Mouse (Mus musculus) testis, adult 2 months (tissue): ENCODE data around the gene Max. TPM values are rescaled to one million over a fixed set of nuclear protein-coding genes. Genes with fewer than 3 reads are reported as not detected.
A peak's percentile ranks its signal among the peaks of the same experiment; 100 is the strongest.

Source experiments
- H3K27ac ChIP-seq: fragments of 200-500 bp; 2 replicates; pipeline ENCODE4 v1.5.1; 2012; ENCODE audit warnings: low read depth, low read length; ENCODE audit not compliant: control insufficient read depth, insufficient read depth
- H3K27me3 ChIP-seq: fragments of 200-500 bp; 2 replicates; pipeline ENCODE4 v1.6.1; 2012; ENCODE audit warnings: mild to moderate bottlenecking, low read length, moderate library complexity; ENCODE audit not compliant: control insufficient read depth, insufficient read depth
- H3K36me3 ChIP-seq: fragments of 200-500 bp; 2 replicates; pipeline ENCODE4 v1.6.1; 2012; ENCODE audit warnings: mild to moderate bottlenecking, low read length; ENCODE audit not compliant: control insufficient read depth, insufficient read depth
- H3K4me1 ChIP-seq: fragments of 200-500 bp; 2 replicates; pipeline ENCODE4 v1.6.1; 2012; ENCODE audit warnings: low read length; ENCODE audit not compliant: control insufficient read depth, insufficient read depth
- H3K4me3 ChIP-seq: fragments of 200-500 bp; 2 replicates; pipeline ENCODE4 v1.5.1; 2012; ENCODE audit warnings: low read depth, mild to moderate bottlenecking, low read length, moderate library complexity, mixed read lengths; ENCODE audit not compliant: control insufficient read depth
- CTCF ChIP-seq: fragments of 200-500 bp; IDR thresholded peaks from 2 replicates; pipeline ENCODE4 v1.5.1; 2012; ENCODE audit warnings: low read depth, mild to moderate bottlenecking, inconsistent platforms, low read length, moderate library complexity; ENCODE audit not compliant: control insufficient read depth, insufficient read depth, insufficient replicate concordance
- POLR2A ChIP-seq: fragments of 200-500 bp; IDR thresholded peaks from 2 replicates; pipeline ENCODE4 v1.6.1; 2012; ENCODE audit warnings: low read depth, mild to moderate bottlenecking, inconsistent platforms, low read length, moderate library complexity; ENCODE audit not compliant: control insufficient read depth
- polyA plus RNA-seq: library from polyadenylated mRNA; depleted of rRNA; stranded (reverse); fragments of >200 nt; gene quantifications from 2 replicates; pipeline ENCODE4 v1.2.3, GENCODE M21; 2012

Max gene
- polyA plus RNA-seq, 1 experiment = 9.8 TPM

DNA sequence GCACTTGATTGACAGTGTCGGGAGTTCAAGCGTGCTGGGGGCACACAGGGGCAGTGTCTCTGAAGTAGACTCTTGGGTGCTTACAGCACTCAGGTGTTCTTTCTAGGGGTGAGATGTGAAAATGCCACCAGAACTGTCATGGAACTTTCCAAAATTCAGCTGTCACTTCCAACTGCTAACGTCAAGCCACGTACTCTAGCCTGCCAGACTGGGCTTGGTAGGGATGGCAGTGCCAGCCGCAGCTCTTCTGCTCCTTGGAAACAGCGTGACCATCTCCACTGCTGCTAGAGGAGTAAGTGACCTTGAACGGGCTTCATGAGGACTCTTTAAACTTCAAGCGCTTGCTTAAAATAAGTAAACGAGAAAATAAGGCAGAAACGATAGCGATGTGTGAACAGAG lies 10.2 kb upstream of the Max start:
- TF ChIP-seq CTCF (no peak), POLR2A (no peak)
- H3K27ac ChIP-seq = peak overlapping the region; percentile 5; the same call in 1 of the 2 replicates
- no peaks in the 10 kb centered on the region for H3K27me3 ChIP-seq

DNA sequence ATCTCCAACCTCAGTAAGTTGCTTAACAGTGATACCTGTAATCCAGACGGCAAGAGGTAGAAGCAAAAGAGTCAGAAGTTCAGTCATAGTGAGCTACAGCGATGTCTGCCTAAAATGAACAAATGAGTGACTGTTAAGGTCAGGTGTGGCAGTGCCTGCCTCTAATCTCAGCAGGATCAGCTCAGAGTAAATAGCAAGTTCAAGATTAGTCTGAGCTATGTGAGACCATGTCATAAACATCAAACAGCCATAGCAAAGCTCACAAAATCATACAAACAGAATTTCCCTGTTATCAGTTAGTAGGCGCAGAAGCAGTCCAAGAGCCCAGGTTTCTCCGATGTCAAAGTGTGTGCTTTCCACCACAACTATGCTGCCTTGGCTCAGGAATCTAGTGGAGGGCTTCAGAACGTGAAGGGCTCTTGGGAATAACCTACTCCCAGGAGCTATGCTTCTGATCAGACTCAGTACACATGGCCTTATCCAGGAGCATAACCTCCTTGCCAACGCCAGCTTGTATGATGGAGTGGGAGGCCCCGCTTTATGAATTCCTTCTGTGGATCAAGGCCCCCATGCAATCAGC lies 9.7 kb upstream of the Max start:
- no peaks in the 10 kb centered on the region for H3K27me3 ChIP-seq
- H3K27ac ChIP-seq = peak overlapping the region; percentile 5; the same call in 1 of the 2 replicates
- no peaks in the 10 kb centered on the region for H3K36me3 ChIP-seq
- TF ChIP-seq POLR2A (no peak), CTCF (no peak)
- H3K4me3 ChIP-seq = no peak overlapping the region
- H3K4me1 ChIP-seq = peaks cover 7% of the 10 kb centered on the region

More for the DNA sequence above, 10.2 kb upstream of the Max start:
- Histone ChIP-seq H3K36me3 (no peaks in the 10 kb centered on the region), H3K4me3 (no peak overlapping the region), H3K4me1 (peaks cover 7% of the 10 kb centered on the region)

DNA sequence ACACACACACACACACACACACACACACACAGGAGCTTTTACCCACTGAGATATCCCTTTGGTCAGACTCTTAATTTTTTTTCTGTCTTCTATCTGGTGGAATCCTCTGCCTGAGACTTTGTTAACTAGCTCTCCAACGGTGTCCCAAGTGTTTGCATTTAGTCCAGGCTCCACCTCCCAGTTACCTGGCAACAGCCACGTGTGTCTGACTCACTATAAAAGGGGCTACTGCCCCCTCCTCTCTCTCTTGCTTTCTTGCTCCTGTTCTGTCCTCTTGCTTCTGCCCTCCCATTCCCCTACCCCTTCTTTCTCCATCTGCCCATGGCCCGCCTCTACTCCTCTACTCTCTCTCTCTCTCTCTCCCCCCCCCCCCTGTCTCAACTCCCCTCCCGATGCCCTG lies 3.9 kb upstream of the Max start:
- Histone ChIP-seq H3K4me1 (peaks cover 7% of the 10 kb centered on the region), H3K36me3 (no peaks in the 10 kb centered on the region), H3K27me3 (no peaks in the 10 kb centered on the region), H3K27ac (no peak overlapping the region), H3K4me3 (no peak overlapping the region)
- TF ChIP-seq CTCF (no peak), POLR2A (no peak)

DNA sequence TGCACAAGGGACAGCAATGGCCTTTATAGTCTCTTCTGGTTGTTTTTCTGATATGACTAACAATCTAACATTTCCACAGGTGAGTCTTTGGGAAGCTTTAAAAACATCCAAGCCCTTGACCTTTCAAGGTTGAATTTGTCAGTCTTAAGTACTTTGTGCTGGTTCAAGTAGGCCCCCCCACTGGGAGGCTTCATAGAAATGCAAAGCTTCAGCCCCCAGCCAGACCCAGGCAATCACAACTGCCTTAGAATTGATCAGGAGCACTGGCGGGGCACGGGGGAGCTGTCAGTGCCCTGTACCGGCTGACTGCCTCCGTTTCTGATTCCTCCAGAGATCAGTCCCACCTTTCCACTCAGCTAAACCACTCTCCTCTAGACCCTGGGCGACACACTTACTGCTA lies 3.1 kb upstream of the Max start:
- no peak for TF ChIP-seq CTCF
- TF ChIP-seq POLR2A = no peak
- no peak overlapping the region for H3K27ac ChIP-seq

DNA sequence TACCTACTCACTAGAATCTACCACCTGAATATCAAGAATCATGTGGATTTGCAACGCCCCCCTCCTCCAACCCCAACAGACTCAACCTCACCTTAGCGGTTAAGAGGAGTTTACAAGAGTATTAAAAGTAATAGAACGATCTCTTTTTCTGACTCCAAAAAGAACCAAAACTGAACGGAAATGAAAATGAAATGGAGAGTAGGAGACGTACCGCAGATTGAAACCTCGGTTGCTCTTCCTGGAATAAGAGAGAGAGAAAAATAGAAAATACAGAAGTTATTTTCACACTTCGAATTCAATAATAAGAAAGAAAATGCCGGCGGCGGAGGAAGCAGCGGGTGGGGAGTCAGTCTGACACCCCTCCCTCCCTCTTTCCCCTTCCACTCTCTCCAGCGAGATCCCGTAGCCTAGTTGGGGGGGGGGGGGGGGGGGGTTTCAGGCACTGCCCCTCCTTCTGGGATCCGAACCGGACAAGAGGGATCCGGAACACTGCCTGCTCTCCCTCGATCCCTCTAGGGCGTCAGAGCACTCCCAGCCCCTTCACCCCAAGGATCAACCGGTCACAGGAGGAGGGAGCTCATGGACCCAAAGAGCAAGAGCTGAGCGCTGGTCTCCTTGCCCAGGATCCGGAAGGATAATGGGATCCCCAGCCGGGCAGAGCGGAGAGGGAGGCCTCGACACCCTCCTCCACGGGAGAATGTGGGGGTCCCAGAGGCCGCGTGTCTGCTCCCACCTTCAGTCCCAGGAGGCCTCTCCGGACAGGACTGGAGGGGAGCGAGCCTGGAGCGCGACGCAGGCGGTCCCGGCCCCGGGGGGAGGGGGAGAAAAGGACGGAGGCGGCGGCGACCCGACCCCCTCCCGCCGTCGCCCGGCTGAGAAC lies 709 bp downstream of the Max start:
- Histone ChIP-seq H3K36me3 (no peaks in the 10 kb centered on the region; the same call in 1 of the 2 replicates), H3K4me1 (peaks cover 8% of the 10 kb centered on the region), H3K27ac (peak overlapping the region; percentile 86), H3K4me3 (peak overlapping the region; percentile 95), H3K27me3 (no peaks in the 10 kb centered on the region)
- no peak for TF ChIP-seq POLR2A
- no peak for TF ChIP-seq CTCF

More for the DNA sequence above, 3.1 kb upstream of the Max start:
- Histone ChIP-seq H3K27me3 (no peaks in the 10 kb centered on the region), H3K4me1 (peaks cover 8% of the 10 kb centered on the region), H3K4me3 (no peak overlapping the region), H3K36me3 (no peaks in the 10 kb centered on the region; the same call in 1 of the 2 replicates)

DNA sequence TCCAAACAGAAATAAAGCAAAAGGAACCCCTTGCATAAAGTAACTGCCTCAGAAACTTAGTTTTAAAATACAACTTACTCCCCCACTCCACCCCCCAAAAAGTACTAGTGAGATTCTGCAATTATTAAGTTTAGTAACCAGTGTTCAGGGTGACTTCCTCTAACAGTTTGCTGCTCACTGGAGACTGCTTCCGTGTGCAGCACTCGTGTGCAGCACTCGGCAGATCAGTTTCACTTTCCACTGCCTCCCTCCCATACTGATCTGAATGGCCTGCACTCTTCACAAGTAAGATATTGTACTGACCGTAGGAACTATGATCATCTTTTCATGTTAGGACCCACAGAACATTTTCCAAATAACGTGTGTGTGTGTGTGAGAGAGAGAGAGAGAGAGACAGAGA lies 4.3 kb downstream of the Max start:
- Histone ChIP-seq H3K4me1 (peaks cover 7% of the 10 kb centered on the region), H3K36me3 (peaks cover 5% of the 10 kb centered on the region), H3K27ac (no peak overlapping the region), H3K27me3 (no peaks in the 10 kb centered on the region), H3K4me3 (no peak overlapping the region)
- TF ChIP-seq CTCF = no peak
- no peak for TF ChIP-seq POLR2A

DNA sequence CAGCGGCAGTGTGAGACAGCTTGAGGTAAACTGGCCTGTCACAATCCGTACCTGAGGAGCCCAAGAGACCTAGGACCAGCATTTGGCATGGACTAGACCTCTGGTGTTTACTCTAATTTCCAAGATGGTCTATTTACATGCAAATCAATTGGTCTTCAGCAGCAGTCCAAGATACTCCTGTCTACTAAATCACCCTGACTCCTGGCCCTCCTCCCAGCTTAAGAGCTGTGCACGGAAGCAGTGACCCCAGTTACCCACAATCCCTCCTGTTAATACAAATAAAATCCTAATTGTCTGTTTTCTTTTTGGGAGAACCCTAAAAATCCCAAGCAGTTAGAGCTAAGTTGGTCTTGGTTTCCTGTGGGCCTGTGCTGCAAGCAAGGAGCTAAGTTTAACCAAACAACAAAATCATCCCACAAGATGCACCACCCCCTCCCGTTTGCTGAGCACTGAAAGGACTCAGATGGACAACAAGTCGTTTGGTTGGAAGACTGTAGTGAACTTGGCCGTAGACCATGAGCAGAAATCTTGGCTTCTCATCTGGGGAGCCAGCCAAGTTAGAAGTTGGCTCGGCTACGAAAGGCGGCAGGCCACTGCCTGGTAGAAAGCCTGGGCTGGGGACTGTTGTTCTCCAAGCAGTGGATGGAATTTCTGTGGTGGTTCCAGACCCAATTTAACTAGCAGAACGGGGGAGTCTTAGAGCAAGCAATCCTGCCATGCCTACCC lies 7.1 kb downstream of the Max start:
- H3K4me3 ChIP-seq = no peak overlapping the region
- TF ChIP-seq CTCF = no peak
- no peak for TF ChIP-seq POLR2A
- peaks cover 5% of the 10 kb centered on the region for H3K36me3 ChIP-seq
- H3K27me3 ChIP-seq = no peaks in the 10 kb centered on the region
- H3K27ac ChIP-seq = 0 out of 2 replicates have a peak overlapping the region, but pooled peaks have one; percentile 33
- no peaks in the 10 kb centered on the region for H3K4me1 ChIP-seq
